Mouse (Mus musculus) liver, adult 2 months (tissue): Measurements from ENCODE around the gene Rab40b.

ENCODE experiments used
- CTCF ChIP-seq: fragments of 200-500 bp; IDR thresholded peaks from 2 replicates; pipeline ENCODE4 v1.5.1; 2011; ENCODE audit warnings: low read depth, low read length, control low read depth
- POLR2A ChIP-seq: fragments of 200-500 bp; IDR thresholded peaks from 2 replicates; pipeline ENCODE4 v1.6.1; 2011; ENCODE audit warnings: low read length, control low read depth; ENCODE audit not compliant: insufficient read depth; ENCODE audit errors: extremely low read depth

GRCm38 (mm10) chr11:121421553-121422173 lies 33.6 kb upstream of the Rab40b start:
- TF ChIP-seq POLR2A (no peak), CTCF (no peak)
